Mouse (Mus musculus): ENCODE measurements around the gene Spns2.

Gene Spns2

DNA sequence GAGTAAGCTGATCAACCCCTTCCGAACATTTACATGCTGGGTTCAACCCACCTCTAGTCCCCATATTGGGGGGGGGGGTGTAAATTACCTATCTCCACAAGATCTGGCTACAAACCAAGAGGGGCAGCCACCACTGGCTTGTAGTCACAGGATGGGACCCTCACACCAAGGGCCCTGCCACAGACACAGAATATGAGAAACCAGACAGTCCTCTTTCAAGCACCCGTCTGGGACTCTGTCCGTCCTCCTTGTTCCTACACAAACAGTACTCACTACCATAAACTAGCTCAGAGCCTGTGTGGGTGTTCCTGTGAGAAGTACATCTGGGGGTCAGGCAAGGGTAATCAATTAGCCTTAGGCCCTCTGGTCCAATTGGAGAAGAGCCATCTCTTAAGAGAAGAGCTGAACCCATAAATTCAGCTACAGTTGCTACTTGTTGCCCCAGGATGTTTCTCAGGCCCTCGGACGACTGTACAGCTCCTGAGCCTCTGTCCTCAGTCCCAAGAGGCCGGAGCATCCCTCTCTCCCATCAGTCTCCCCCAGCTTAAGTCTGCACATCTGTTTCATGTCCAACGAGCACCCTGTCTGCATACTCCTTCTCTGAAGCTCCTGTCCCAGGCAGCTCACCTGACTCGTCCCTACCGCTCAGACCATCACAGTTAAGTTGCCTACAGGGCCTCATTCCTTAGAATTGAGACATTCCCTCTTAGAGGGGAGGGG is 81.1 kb downstream of the Spns2 start:
- no peak for DNase-seq

DNA sequence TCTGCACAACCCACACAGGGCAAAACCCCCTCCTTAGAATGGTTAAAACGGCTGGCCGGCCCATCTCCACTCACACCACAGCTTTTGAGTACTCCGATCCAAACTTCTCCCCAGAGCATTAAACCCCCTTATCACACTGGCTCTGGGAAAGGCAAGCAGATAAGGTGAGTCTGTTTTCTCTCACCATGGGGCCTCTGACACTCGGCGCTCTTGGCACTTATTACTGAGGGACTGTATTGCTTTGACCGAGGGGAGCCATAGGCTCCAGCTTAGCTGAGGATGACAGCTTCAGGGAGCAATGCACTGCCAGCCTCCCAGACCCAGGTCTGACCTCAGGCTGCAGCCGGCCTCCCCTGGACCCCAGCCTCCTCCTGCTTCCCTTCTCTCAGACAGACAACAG is 82.1 kb downstream of the Spns2 start:
- no peak for DNase-seq

DNA sequence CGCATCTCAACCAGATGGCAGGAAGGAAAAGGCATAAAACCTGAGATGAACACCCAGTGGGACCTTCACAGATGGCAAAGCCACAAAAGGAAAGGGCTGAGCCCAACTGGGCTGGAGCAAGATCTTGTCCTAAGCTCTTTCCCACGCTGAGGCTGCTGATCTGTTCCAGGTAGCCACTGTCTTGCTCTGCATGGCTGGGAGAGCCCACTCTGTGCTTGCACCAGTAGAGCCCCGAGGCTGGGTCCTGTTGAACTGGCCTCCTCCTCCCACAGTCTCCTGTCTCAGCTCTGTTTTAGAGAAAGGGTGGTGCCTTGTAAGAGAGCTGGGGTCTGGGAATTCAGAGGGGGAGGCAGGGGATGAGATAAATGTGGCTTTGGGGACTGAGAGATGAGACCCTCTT is 82.6 kb downstream of the Spns2 start:
- no peak for DNase-seq

DNA sequence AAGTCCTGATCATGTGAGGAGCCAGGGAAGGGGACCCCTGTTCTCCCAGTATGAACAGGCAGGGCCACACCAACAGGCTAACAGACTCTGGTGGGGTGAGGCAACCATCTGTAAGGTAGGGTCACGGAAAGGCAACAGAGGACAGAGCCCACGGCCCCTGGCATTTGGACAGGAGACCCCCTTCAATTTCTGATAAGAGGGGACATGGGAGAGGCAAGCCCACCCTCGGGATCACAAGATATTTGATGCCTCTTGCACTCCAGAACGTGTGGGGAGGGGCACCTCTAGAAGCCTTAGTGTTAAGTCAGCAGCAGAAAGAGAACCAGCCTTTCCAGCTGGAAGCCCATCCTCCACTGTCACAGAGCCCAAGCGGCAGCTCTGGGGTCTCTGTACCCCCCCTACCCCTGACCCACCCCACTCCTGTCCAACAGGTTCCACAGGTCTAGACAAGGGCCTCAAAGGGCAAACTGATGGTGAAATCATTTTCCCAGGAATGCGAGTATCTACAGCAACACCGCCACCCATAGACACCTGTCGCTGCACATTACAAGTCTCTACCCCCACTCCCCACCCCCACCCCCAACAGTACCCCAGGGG is 83.5 kb downstream of the Spns2 start:
- no peak for DNase-seq

DNA sequence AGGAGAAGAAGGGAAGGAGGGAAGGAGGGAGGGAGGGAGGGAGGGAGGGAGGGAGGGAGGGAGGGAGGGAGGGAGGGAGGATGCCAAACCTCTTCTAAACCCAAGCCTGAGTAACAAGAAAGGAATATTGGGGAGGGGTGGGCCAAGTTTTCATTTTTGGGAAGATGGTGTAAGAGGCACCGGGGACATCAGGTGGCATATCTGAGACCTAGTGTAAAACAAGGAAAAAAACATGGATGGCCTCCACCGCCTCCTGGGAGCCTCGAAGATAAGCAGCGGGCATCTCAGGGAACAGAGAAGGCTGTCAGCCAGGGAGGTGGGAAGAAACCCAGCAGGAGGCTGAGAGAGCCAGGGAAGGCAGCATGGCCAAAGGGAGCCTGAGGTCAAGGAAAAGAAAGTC is 84.2 kb downstream of the Spns2 start:
- no peak for DNase-seq

DNA sequence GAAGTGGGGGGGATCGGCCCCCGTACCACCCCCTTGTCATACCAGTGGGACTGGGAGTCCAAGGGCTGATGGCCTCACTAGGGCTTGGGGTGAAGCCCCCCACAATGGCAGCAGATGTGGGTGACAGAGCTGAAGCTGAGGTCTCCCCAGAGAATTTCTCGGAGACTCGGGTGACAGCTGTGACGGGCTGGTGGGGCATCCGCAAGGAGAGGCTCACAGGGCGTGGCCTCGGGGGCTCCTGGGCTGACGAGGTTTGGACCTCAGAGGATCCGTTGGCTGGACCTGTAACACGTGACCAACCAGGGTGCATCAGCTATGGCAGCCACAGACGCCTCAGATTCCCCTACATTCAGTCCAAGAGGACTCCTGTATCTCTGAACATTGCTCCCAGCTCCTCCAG is 86.7 kb downstream of the Spns2 start:
- no peak for DNase-seq

DNA sequence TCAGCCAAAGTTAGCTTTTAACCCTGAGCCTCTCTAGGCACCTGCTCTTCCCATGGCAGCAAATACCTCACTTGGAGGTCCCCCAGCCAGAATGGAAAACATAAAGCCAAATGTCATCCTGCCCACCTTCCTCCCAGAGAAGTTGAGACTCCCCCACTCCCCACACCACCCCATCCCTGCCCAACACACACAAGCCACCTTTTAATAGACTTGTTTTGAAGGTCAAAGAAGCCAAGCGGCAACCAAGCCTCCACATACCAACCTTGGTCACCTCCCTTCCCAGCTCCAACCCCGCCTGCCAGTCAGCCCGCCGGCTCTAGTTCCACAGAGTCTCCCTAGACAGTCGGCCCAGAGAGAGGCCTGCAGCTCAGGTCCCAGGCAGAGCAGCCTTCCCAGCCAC is 87.7 kb downstream of the Spns2 start:
- DNase-seq, result no peak

Measured in cerebellum, adult 11 months (tissue).